Mouse (Mus musculus) liver, embryonic 16.5 days (tissue): ENCODE measurements at regions not wholly inside any gene's neighbourhood (a gene's known extent, or its start where the extent isn't known, plus 50 kb on each side); places are given as distances from the start of the nearest gene placed in this dataset.
A peak's percentile ranks its signal among the peaks of the same experiment; 100 is the strongest.
"Not testable (repeated sequence)": the region's sequence is repeated elsewhere in the genome, so short reads cannot be mapped to it uniquely, and the experiment has no call there.

Experiments
- ATAC-seq: fragments of 200-750 bp; cut with Nextera tagmentation; 2 replicates; pipeline ENCODE4 v1.8.0; 2017; ENCODE audit warnings: low read depth, mild to moderate bottlenecking, moderate number of reproducible peaks, moderate library complexity
- H3K27ac ChIP-seq: fragments of 300-500 bp; sonication (generic); 2 replicates; pipeline ENCODE4 v1.5.1; 2014; ENCODE audit warnings: mild to moderate bottlenecking, low read length
- H3K27me3 ChIP-seq: fragments of 300-500 bp; sonication (generic); 2 replicates; pipeline ENCODE4 v1.6.1; 2014; ENCODE audit warnings: low read depth, low read length, mixed read lengths; ENCODE audit not compliant: control insufficient read depth, insufficient read depth
- H3K36me3 ChIP-seq: fragments of 300-500 bp; sonication (generic); 2 replicates; pipeline ENCODE4 v1.6.1; 2014; ENCODE audit warnings: mild to moderate bottlenecking; ENCODE audit not compliant: control insufficient read depth, insufficient read depth
- H3K4me1 ChIP-seq: fragments of 300-500 bp; sonication (generic); 2 replicates; pipeline ENCODE4 v1.6.1; 2014; ENCODE audit warnings: low read depth, low read length, mixed read lengths; ENCODE audit not compliant: control insufficient read depth
- H3K4me2 ChIP-seq: fragments of 300-500 bp; sonication (generic); 2 replicates; pipeline ENCODE4 v1.6.1; 2014; ENCODE audit warnings: low read depth, low read length, mixed read lengths
- H3K4me3 ChIP-seq: fragments of 300-500 bp; sonication (generic); 2 replicates; pipeline ENCODE4 v1.5.1; 2014; ENCODE audit warnings: low read depth, mild to moderate bottlenecking, low read length
- H3K9ac ChIP-seq: fragments of 300-500 bp; sonication (generic); 2 replicates; pipeline ENCODE4 v1.6.1; 2014; ENCODE audit warnings: low read depth, low read length
- H3K9me3 ChIP-seq: fragments of 300-500 bp; sonication (generic); replicated peaks from 2 replicates; pipeline ENCODE4 v1.6.1; 2016; ENCODE audit warnings: low read length; ENCODE audit not compliant: control insufficient read depth
- WGBS: fragments of 180-500 bp; shearing (Covaris S2); extraction: QIAGEN DNeasy Blood & Tissue Kit; methylation state at CpG from one replicate; pipeline ENCODE4 v1.1.7; 2014; ENCODE audit not compliant: insufficient replicate concordance; 5-methylcytosine and 5-hydroxymethylcytosine counted together

DNA sequence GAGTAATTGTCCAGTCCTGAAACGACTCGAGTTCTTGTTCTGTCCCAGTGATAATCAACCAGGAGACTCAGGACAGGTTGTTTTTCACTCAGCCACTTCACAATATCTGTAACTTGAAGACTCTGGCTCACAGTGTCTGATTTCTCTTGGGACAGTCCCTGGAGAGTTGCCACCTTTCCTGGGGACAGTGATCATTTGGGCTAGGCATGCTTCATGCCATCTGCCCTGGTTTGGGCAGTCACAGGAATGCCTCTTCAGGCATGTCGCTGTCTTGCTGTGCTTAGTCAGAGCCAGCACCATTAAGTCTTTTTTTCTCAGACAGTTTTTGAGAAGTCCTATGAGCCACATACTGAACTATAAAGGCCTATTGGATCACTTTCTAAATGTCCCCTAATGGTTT lies 246.9 kb upstream of the Pik3r1 start:
- no peak for ATAC-seq

DNA sequence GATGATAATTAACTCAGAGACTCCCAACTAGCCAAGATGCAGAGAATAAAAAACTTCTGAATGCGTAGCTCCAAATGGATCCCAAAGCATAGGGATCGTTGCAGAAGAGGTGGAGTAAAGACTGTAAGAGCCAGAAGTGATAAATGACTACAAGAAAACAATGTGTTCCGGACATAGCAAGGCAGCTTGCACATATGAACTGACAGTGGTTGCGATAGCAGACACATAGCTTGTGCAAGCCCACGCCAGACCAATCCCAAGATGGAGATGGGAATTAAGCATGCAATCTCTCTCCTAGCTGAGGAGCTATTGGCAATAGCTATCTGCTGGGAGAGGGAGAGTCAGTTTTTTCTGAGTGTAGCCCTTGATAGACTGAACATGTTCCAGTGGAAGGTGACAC lies 248.5 kb upstream of the Pik3r1 start:
- Histone ChIP-seq H3K36me3 (no peaks in the 10 kb centered on the region), H3K4me3 (no peak overlapping the region), H3K4me2 (no peak overlapping the region), H3K9me3 (no peaks in the 10 kb centered on the region), H3K27me3 (no peaks in the 10 kb centered on the region), H3K4me1 (no peaks in the 10 kb centered on the region), H3K9ac (no peak overlapping the region), H3K27ac (no peak overlapping the region)
- no peak for ATAC-seq
- WGBS: 74% methylated on average over 5 of the region's 5 CpGs

More for the DNA sequence above, 246.9 kb upstream of the Pik3r1 start:
- no peaks in the 10 kb centered on the region for H3K9me3 ChIP-seq
- no peak overlapping the region for H3K4me3 ChIP-seq
- H3K36me3 ChIP-seq: no peaks in the 10 kb centered on the region
- 64% methylated on average over 3 of the region's 3 CpGs for WGBS
- no peaks in the 10 kb centered on the region for H3K27me3 ChIP-seq
- H3K9ac ChIP-seq: no peak overlapping the region
- H3K27ac ChIP-seq: no peak overlapping the region
- H3K4me2 ChIP-seq: no peak overlapping the region
- no peaks in the 10 kb centered on the region for H3K4me1 ChIP-seq

DNA sequence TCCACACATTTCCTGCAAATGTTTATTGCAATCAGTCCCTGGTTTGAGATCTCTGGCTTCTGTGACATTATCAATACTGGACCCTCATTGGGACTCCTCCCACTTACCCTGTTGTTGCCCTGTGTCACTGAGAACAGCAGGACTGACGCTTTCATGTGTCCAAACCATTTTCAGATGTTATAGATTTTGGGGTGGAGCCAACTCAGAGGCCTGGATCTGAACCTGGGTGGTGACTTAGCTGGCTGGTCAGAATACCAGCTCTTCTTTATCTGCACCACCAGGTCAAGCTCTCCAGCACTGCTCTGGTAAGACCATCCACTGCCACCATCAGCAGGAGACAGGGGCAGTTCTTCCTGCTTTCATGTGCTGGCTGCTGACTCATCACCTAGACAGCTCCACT lies 254.3 kb upstream of the Pik3r1 start:
- no peaks in the 10 kb centered on the region for H3K9me3 ChIP-seq
- H3K36me3 ChIP-seq: no peaks in the 10 kb centered on the region
- no peak overlapping the region for H3K27ac ChIP-seq
- WGBS: 50% methylated on average over 1 of the region's 1 CpGs
- no peak overlapping the region for H3K9ac ChIP-seq
- H3K27me3 ChIP-seq: no peaks in the 10 kb centered on the region
- H3K4me2 ChIP-seq: no peak overlapping the region
- ATAC-seq: no peak
- H3K4me1 ChIP-seq: no peaks in the 10 kb centered on the region
- H3K4me3 ChIP-seq: no peak overlapping the region

DNA sequence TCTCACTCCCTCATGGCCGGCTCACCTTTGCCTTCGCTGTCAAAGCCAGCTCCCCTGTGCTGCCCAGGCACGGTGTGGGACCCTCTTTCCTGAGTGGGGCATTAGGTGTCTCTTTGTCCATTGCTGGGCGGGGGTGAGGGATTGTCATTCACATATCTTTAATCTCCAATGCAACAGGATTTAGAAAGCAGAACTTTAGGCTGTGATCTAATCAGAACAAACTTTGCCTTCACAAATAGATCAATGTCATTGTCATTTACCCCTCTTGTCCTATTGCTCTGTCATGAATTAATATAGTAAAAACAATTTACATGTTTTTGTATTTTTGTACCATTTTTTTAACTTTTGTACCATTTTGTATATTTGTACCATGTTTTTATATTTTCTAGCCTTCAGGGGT lies 254.7 kb upstream of the Pik3r1 start:
- H3K27ac ChIP-seq: no peak overlapping the region
- 58% methylated on average over 4 of the region's 4 CpGs for WGBS
- no peak overlapping the region for H3K4me3 ChIP-seq
- no peak for ATAC-seq
- H3K27me3 ChIP-seq: no peaks in the 10 kb centered on the region
- H3K36me3 ChIP-seq: no peaks in the 10 kb centered on the region
- H3K9ac ChIP-seq: no peak overlapping the region
- H3K9me3 ChIP-seq: no peaks in the 10 kb centered on the region
- H3K4me1 ChIP-seq: no peaks in the 10 kb centered on the region
- no peak overlapping the region for H3K4me2 ChIP-seq

DNA sequence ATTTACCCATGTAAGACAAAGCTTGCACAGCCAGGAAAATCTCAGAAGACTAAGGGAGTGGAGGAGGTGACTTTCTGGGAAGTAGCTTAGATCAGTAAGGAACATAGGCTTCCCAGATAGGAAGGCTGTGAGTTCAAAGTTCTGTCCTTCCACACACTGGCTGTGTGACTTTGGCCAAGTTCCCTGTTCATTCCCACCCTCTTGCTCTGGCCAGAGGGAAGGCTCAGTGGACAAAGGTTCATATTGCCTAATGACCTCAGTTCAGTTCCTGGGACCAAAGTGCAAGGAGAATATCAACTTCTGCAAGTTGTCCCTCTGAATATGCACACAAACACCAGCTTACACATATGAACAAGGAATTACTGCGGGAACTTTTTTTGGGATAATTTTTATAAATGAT lies 255.6 kb upstream of the Pik3r1 start:
- H3K9me3 ChIP-seq: no peaks in the 10 kb centered on the region
- H3K4me2 ChIP-seq: no peak overlapping the region
- H3K36me3 ChIP-seq: no peaks in the 10 kb centered on the region
- no peak overlapping the region for H3K9ac ChIP-seq
- ATAC-seq: peak; percentile 70
- H3K27me3 ChIP-seq: no peaks in the 10 kb centered on the region
- no peak overlapping the region for H3K4me3 ChIP-seq
- no peak overlapping the region for H3K27ac ChIP-seq
- WGBS: 76% methylated on average over 1 of the region's 1 CpGs
- no peaks in the 10 kb centered on the region for H3K4me1 ChIP-seq

DNA sequence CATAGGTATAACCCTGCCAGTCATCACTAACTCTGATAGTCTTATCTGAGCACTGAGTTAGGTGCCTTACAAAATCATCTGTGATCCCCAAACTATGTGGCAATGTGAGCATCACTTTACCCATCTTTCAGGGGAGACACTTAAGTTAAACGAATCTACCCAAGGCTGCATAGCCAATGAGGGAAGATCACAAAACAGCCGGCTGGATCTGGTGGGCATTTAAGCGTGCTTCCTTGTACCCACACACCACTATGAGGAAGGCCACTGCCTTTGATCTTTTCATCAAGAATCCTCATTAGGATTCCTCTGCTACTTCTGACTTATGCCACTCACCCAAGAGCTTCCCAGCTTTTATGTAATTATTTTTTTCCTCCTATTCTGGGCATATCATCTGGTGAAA lies 257.1 kb upstream of the Pik3r1 start:
- no peaks in the 10 kb centered on the region for H3K27me3 ChIP-seq
- no peak overlapping the region for H3K4me3 ChIP-seq
- H3K9me3 ChIP-seq: no peaks in the 10 kb centered on the region
- ATAC-seq: no peak
- no peak overlapping the region for H3K9ac ChIP-seq
- WGBS: 63% methylated on average over 3 of the region's 3 CpGs
- no peaks in the 10 kb centered on the region for H3K36me3 ChIP-seq
- no peaks in the 10 kb centered on the region for H3K4me1 ChIP-seq
- no peak overlapping the region for H3K4me2 ChIP-seq
- H3K27ac ChIP-seq: no peak overlapping the region

DNA sequence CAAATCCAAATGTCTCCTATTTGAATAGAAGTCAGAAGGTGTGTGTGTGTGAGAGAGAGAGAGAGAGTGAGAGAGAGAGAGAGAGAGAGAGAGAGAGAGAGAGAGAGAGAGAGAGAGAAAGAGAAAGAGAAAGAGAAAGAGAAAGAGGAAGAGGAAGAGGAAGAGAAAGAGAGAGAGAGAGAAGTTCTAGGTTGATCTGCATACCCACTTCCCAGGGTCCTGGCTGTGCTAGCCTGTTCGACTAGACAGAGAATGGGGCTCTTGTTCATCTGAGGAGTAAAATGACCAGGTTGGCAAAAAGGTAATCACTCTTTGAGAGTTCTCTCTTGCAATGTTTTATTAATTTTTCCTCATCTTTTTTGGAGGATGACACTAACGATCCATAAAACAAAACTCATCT lies 257.5 kb upstream of the Pik3r1 start:
- H3K9me3 ChIP-seq, ATAC-seq, H3K36me3 ChIP-seq, H3K4me2 ChIP-seq, H3K4me1 ChIP-seq, H3K27ac ChIP-seq, H3K4me3 ChIP-seq, H3K27me3 ChIP-seq, H3K9ac ChIP-seq: not testable (repeated sequence)
- WGBS: 37% methylated on average over 2 of the region's 2 CpGs

DNA sequence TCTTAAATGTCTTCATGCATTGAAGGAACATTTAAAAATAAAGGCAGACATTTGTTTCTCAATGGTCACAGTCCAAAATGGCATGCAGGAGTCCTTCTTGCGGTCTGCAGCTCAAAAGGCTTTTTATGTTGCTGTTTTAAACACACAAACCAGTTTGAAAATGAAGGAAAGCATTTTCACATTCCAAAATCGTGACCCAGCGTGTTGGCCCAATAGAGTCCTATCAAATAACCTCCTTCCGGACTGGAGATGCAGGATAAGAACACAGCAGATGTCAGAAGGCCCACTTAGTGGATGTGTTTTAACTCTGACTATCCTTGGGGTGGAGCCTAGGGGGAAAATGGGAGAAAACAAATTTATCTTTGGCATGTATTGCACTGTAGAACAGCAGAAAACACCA lies 263.4 kb upstream of the Pik3r1 start:
- 55% methylated on average over 4 of the region's 4 CpGs for WGBS
- H3K4me2 ChIP-seq: no peak overlapping the region
- H3K4me1 ChIP-seq: no peaks in the 10 kb centered on the region
- H3K9me3 ChIP-seq: no peaks in the 10 kb centered on the region
- no peaks in the 10 kb centered on the region for H3K27me3 ChIP-seq
- no peak overlapping the region for H3K27ac ChIP-seq
- no peak overlapping the region for H3K9ac ChIP-seq
- ATAC-seq: no peak
- H3K4me3 ChIP-seq: no peak overlapping the region
- no peaks in the 10 kb centered on the region for H3K36me3 ChIP-seq

DNA sequence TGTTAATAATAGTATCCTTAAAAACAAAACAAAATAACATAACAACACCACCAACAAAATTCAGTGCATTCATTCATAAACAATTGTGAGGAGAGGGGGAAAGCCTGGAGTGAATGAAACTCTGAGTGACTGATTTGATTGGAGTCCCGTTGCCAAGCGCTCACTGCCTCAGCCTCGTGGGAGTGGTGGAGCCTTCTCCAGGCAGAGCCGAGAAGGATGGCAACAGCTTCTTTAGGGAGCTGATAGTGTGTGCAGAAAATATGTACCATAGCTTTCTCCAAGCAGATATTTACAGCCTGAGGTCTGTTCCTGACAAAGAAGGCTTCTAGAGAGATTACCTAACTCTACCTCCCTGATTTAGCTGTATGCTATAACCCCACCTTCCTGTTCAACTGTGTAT lies 266.5 kb upstream of the Pik3r1 start:
- H3K27ac ChIP-seq: no peak overlapping the region
- ATAC-seq: no peak
- H3K36me3 ChIP-seq: no peaks in the 10 kb centered on the region
- H3K9me3 ChIP-seq: no peaks in the 10 kb centered on the region
- 49% methylated on average over 4 of the region's 4 CpGs for WGBS
- H3K4me3 ChIP-seq: no peak overlapping the region
- H3K4me2 ChIP-seq: no peak overlapping the region
- no peaks in the 10 kb centered on the region for H3K27me3 ChIP-seq
- H3K4me1 ChIP-seq: no peaks in the 10 kb centered on the region
- no peak overlapping the region for H3K9ac ChIP-seq

DNA sequence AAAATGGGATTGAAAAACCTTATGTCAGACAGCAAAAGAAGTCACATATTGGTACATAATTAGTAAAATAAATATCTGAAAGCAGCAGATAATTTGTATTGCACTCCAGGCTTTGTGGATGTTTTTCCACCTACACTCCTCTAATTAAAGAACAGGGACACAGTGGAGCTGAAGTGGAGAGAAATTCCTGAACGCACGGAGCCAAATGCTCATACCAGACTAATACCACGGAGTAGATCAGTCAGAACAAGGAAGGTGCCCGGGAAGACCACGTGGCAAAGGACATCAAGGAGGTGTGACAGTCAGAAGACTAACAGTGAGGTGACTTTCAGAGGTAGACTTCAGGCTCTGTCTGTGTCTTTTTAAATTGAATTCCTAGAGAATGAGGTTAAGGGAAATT lies 268.0 kb upstream of the Pik3r1 start:
- Histone ChIP-seq H3K4me2 (no peak overlapping the region), H3K4me3 (no peak overlapping the region), H3K9ac (no peak overlapping the region), H3K27ac (no peak overlapping the region), H3K9me3 (no peaks in the 10 kb centered on the region), H3K36me3 (no peaks in the 10 kb centered on the region), H3K4me1 (no peaks in the 10 kb centered on the region), H3K27me3 (no peaks in the 10 kb centered on the region)
- WGBS: 52% methylated on average over 5 of the region's 5 CpGs
- no peak for ATAC-seq
